Mouse (Mus musculus) heart, postnatal 14 days (tissue): ENCODE data around the gene Hrg. TPM values are rescaled to one million over a fixed set of nuclear protein-coding genes. Genes with fewer than 3 reads are reported as not detected.
"Not testable (repeated sequence)": the region's sequence is repeated elsewhere in the genome, so short reads cannot be mapped to it uniquely, and the experiment has no call there.

Source experiments
- DNase-seq, 2 experiments: peaks; one replicate each; pipeline ENCODE4 v3.0.0; 2021 to 2022
- intact Hi-C: fragments of 180-260 bp; cut with DNase I; formaldehyde crosslinking; loops from one replicate; pipeline ENCODE4 v1.15.1; 2025
- long read RNA-seq, 2 experiments: library from polyadenylated mRNA; stranded (forward); transcript quantifications; one replicate each; pipeline ENCODE4 v2.0.0; 2021
- total RNA-seq, 2 experiments: library from RNA; stranded (reverse); gene quantifications; 2 replicates each; pipeline ENCODE4 v1.2.3; 2021

Hrg gene
- not detected for total RNA-seq
- long read RNA-seq, experiment 1 = 0 reads
- long read RNA-seq, experiment 2 = 0 reads

DNA sequence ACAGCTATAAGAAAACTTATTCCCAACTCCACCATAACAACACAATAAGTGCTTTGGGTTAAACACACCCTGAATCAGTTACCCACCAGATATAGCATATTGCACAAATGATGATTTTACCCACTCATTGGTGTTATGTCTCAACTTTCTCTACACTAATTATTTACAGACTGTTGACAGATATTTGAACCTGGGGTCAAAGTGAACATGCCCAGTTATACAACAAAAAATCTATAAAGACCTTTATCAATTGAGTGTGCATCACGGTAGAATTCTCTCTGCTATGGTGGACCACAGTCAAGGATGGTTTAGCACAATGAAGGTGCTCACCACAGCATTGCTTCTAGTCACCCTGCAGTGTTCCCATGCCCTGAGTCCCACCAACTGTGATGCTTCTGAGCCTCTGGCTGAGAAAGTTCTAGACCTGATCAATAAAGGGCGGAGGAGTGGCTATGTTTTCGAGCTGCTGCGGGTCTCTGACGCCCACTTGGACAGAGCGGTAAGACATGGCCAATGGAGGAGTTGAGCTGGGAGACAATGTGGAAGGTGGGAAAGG lies at the start of gene Hrg:
Gene Hrg, plus strand, starts transcription at position 233 of the 556 bp plus-strand sequence.
- intact Hi-C loops = loop anchor here (5.0 kb wide), 1 partner anchor 74 kb away; no protein-coding TSS in a partner anchor

GRCm38 (mm10) chr16:22901326-22901725 lies 49.5 kb upstream of the Hrg start:
- DNase-seq = no peak
- intact Hi-C loops = no loop called here

More for the DNA sequence above, at the start of gene Hrg:
- no peak for DNase-seq

DNA sequence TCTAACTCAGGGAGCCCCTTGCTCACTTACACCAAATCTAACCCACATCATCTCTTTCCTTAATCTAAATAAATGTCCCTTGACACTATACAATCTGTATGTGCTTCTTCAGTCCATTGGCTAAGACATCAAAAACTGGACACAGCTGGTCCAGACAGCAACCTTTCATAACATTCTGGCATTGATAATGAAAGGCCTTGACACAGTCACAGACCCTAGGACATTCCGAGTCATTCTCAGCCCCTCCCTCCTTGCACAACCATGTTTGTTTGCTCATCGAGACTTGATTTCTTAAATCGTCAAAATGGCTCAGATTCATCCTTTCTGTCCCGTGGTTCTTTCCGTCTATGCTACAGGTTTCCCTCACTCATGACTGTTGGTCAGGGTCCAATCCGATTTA lies 41.6 kb upstream of the Hrg start:
- intact Hi-C loops = no loop called here
- no peak for DNase-seq

- DNase-seq = peak; percentile 18 to 38
- intact Hi-C loops = no loop called here
Measured at GRCm38 (mm10) chr16:22911986-22912385, 38.9 kb upstream of the Hrg start.

- no peak for DNase-seq
- intact Hi-C loops = no loop called here
Measured at GRCm38 (mm10) chr16:22912886-22913285, 38.0 kb upstream of the Hrg start.

GRCm38 (mm10) chr16:22914276-22914675 lies 36.6 kb upstream of the Hrg start:
- intact Hi-C loops = no loop called here
- no peak for DNase-seq

DNA sequence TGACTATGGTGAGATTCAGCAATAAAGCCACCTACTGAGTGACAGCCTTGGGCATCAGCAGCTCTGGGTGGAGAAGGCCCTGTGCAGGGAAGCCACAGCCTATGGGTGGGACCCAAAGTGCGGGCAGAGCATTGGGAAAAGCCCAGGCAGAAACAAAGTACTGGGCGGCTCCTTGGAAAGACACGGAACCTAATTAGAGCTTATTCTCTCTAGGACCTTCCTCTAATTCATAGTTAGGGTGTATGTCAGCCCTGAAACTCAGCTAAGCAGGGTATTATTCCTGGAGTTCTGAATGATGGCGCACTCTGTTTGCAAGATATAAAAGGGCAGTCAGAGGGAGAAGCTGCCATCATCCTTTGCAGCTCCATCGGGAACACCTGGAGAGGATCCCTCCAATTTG lies 32.8 kb upstream of the Hrg start, which contains the start of gene Fetub:
Gene Fetub, plus strand, starts transcription at position 301 of the 400 bp plus-strand sequence.
- DNase-seq = no peak
- intact Hi-C loops = no loop called here

GRCm38 (mm10) chr16:22918664-22919312 lies 32.1 kb upstream of the Hrg start:
- intact Hi-C loops = no loop called here

DNA sequence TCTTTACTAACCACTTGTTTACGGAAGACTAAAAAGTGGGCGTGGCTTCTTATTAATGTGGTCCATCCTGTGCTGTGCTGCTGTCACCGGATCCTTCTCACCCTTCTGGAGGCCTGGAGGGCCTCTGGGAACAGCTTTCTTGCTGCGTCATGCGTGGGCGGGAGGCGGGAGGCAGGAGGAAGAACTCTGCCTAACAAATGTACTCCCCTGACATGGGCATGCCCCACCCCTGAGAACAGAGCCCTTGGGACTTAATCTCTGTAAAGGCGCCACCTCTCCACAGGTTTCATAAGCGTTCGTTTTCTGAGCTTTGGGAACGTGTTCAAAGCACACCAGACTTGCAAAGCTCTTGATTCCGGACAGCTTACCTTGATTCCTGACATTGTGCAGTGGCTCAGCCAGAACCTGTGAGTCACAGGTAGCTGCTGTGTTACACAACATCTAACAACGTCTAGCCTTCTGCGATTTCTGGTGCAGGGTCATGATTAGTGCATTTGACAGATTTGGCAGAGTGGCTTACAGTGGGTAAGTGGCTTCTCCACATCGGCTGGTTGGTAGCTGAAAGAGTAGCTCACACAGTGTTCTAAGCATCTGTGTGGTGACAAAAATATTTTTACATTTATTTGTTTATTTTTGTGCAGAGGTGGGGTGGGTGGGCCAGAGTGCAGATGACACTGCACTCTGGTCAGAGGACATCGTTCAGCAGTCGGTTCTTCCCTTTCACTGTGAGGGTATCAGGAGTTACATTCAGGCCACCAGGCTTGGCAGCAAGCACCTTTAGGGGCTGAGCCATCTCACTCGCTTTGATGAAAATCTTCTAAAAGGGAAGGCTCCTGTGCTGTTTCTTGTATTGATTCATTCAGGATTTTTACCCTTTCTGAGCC lies 30.7 kb upstream of the Hrg start:
- peak in 1 of 2 experiments; percentile 22 for DNase-seq
- intact Hi-C loops = no loop called here

More at GRCm38 (mm10) chr16:22918664-22919312, 32.1 kb upstream of the Hrg start:
- DNase-seq = no peak

- DNase-seq = no peak
- intact Hi-C loops = no loop called here
Measured at GRCm38 (mm10) chr16:22921761-22922160, 29.1 kb upstream of the Hrg start.

DNA sequence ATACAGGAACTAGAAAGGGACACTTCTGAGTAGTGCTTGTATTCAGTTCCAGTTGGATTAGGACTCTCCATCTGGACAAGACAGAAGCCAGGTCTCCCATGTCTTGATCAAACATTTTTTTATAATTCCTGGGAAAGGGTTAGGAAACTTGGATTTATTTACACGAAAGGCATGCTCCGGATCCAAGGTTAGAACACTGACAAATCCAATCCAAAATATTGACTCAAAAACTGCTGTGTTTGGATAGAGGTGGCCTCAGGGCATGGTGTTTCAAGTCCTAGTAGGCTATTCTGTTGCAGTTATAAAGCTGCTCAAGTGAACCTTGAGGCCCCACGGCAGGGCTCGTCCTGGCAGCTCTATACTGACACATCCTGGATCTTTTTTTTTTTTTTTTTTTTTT lies 28.4 kb upstream of the Hrg start:
- intact Hi-C loops = no loop called here

DNA sequence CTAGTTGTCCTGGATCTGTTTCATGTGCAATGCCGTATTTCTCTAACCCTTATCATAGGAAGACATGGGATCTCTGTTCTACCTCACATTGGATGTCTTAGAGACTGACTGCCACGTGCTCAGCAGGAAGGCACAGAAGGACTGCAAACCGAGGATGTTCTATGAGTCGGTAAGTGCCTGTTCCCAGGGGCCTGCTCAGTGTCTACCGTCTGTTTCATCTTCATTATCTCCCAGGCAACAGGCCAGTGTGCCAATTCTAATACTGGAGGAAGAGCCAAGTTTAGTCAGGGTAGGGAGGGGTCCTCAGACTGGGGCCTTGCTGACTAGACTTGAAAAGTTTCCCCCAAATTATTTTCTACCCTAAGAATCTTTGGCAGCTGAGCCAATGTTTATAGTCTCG lies 21.3 kb upstream of the Hrg start:
- intact Hi-C loops = no loop called here

More for the DNA sequence above, 28.4 kb upstream of the Hrg start:
- no peak for DNase-seq

GRCm38 (mm10) chr16:22931431-22932200 lies 19.3 kb upstream of the Hrg start:
- intact Hi-C loops = no loop called here
- no peak for DNase-seq

More for the DNA sequence above, 21.3 kb upstream of the Hrg start:
- DNase-seq = no peak

DNA sequence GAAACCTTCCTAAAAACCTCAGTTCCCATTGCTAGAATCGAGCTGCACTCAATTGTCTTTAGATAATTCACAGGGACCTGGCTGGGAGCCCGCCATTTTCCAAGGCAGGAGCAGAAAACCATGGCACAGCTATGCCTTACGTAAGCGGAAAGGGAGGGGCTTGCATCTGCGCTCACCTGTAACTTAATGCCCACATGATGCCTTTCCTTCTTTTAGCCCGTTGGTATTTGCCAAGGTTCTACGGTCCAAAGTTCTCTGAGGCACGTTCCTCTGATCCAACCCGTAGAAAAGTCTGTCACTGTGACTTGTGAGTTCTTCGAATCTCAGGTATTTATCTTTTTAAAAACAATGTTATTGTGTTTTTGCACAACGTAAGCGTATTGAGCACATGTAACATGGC lies 13.2 kb upstream of the Hrg start:
- DNase-seq = no peak
- intact Hi-C loops = no loop called here

DNA sequence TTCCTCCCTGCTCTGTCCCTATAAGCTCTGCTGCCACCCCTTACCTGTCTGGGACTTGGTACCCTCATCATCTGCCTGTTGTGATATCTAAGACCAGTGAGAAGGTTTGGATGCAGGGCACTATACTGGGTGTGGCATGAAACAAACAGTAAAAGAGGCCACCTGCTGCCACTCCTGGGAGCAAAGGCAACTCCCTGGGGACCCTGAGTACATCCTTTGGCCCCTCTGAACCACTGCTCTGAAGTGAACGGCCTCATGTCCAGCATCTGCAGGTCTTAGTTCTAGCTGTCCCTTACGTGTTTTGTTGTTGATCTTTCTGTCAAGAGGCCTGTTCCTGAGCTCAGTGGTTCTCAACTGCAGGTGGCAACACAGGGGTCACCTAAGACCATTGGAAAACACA lies 12.3 kb upstream of the Hrg start:
- no peak for DNase-seq
- intact Hi-C loops = no loop called here

DNA sequence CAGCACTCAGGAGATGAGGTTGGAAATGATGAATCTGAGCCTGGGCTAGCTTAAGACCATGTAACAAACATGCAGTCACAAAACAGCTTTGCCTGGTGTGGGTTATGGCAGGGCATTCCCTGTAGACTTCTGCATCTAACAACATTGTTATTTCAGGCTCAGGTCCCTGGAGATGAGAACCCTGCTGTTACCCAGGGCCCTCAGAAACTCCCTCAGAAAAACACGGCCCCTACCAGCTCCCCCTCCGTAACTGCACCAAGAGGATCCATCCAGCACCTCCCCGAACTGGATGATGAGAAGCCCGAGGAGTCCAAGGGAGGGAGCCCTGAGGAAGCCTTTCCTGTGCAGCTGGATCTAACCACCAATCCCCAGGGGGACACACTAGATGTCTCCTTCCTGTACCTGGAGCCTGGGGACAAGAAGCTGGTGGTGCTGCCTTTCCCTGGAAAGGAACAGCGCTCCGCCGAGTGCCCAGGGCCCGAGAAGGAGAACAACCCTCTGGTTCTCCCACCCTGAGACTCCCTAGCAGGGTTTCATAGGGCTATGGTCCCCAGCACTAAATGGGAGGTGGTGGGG lies 11.7 kb upstream of the Hrg start:
- DNase-seq = no peak
- intact Hi-C loops = no loop called here

GRCm38 (mm10) chr16:22941825-22942476 lies 8.9 kb upstream of the Hrg start:
- DNase-seq, intact Hi-C loops: not testable (repeated sequence)

DNA sequence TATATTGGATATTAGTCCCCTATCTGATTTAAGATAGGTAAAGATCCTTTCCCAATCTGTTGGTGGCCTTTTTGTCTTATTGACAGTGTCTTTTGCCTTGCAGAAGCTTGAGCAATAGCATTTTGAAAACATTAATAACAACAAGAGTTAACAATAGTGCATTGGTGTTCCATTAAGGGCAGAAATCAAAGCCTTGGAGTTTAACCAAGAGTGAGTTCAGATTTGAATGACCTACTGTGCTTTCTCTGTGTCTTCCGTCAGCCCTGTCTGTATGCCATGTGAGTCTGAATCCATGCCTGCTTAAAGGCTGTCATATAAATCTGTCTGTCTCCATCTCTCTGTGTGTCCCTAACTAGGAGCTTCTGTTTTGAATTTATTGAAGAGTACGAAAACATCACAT lies 3.5 kb upstream of the Hrg start:
- DNase-seq = no peak
- intact Hi-C loops = no loop called here

- intact Hi-C loops = loop anchor here (5.0 kb wide), 1 partner anchor 76 kb away; no protein-coding TSS in a partner anchor
- peak in 1 of 2 experiments; percentile 7 for DNase-seq
Measured at GRCm38 (mm10) chr16:22953069-22953468, 2.2 kb downstream of the Hrg start.
